Mouse (Mus musculus) C2C12 (cell line): ENCODE data around the gene Wdr24.

Experiments
- CTCF ChIP-seq: IDR thresholded peaks from one replicate; pipeline ENCODE4 v1.5.1; 2011; ENCODE audit not compliant: control insufficient read depth, insufficient read depth, insufficient read length
- FOSL1 ChIP-seq: IDR thresholded peaks from one replicate; pipeline ENCODE4 v1.8.0; 2011; ENCODE audit warnings: mild to moderate bottlenecking, low read length; ENCODE audit not compliant: poor library complexity, insufficient read depth, severe bottlenecking
- MYOG ChIP-seq: IDR thresholded peaks from one replicate; pipeline ENCODE4 v1.6.1; 2011; ENCODE audit not compliant: control insufficient read depth, insufficient read length; ENCODE audit errors: extremely low read depth
- USF1 ChIP-seq: IDR thresholded peaks from one replicate; pipeline ENCODE4 v1.6.1; 2011; ENCODE audit warnings: low read depth, mild to moderate bottlenecking, control low read depth, moderate library complexity

DNA sequence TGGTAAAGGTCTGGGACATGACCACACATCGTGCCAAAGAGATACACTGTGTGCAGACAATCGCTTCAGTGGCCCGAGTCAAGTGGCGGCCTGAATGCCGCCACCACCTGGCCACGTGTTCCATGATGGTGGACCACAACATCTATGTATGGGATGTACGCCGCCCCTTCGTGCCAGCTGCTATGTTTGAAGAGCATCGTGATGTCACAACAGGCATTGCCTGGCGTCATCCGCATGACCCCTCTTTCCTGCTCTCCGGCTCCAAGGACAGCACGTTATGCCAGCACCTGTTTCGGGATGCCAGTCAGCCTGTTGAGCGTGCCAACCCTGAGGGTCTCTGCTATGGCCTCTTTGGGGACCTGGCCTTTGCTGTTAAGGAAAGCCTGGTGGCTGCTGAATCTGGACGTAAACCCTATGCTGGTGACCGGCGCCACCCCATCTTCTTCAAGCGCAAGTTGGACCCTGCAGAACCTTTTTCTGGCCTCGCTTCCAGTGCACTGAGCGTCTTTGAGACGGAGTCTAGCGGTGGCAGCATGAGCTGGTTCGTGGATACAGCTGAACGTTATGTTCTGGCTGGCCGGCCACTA is 2.6 kb downstream of the Wdr24 start:
- TF ChIP-seq CTCF: no peak
- no peak for TF ChIP-seq MYOG
- no peak for TF ChIP-seq USF1
- TF ChIP-seq FOSL1: no peak
